Mouse (Mus musculus): ENCODE results near the gene Rdh16. TPM values are rescaled to one million over a fixed set of nuclear protein-coding genes. Genes with fewer than 3 reads are reported as not detected.
"Not testable (repeated sequence)": the region's sequence is repeated elsewhere in the genome, so short reads cannot be mapped to it uniquely, and the experiment has no call there.

The Rdh16 gene
- polyA plus RNA-seq, 1 experiment from 2014 or later, result not detected

- Histone ChIP-seq H3K4me1 (ENCODE audit: control insufficient read depth, insufficient read depth, low read length) (0 out of 2 replicates have a peak, but pooled peaks cover 3% of the 10 kb centered on the region), H3K27me3 (replicated peaks; ENCODE audit: control insufficient read depth, insufficient read depth, low read length) (no peaks in the 10 kb centered on the region), H3K4me2 (ENCODE audit: low read depth, low read length) (no peak overlapping the region), H3K9ac (ENCODE audit: low read depth, low read length) (no peak overlapping the region), H3K36me3 (ENCODE audit: control insufficient read depth, insufficient read depth, low read length) (no peaks in the 10 kb centered on the region), H3K9me3 (ENCODE audit: control insufficient read depth, low read length) (no peaks in the 10 kb centered on the region), H3K27ac (ENCODE audit: low read length) (no peak overlapping the region), H3K4me3 (ENCODE audit: low read length) (no peak overlapping the region)
- WGBS, result 51% methylated on average over 1 of the region's 1 CpGs
- no peak for ATAC-seq
These were observed 85.6 kb downstream of the Rdh16 start for GRCm38 (mm10) chr10:127886551-127886950.

- ATAC-seq, result no peak
- Histone ChIP-seq H3K9ac (ENCODE audit: low read depth, low read length) (no peak overlapping the region), H3K27ac (ENCODE audit: low read length) (no peak overlapping the region), H3K4me1 (ENCODE audit: control insufficient read depth, insufficient read depth, low read length) (0 out of 2 replicates have a peak, but pooled peaks cover 3% of the 10 kb centered on the region), H3K4me3 (ENCODE audit: low read length) (no peak overlapping the region), H3K9me3 (ENCODE audit: control insufficient read depth, low read length) (no peaks in the 10 kb centered on the region), H3K27me3 (replicated peaks; ENCODE audit: control insufficient read depth, insufficient read depth, low read length) (no peaks in the 10 kb centered on the region), H3K4me2 (ENCODE audit: low read depth, low read length) (no peak overlapping the region), H3K36me3 (ENCODE audit: control insufficient read depth, insufficient read depth, low read length) (no peaks in the 10 kb centered on the region)
- 89% methylated on average over 4 of the region's 4 CpGs for WGBS
These were observed 86.0 kb downstream of the Rdh16 start for GRCm38 (mm10) chr10:127886971-127887370.

- no peaks in the 10 kb centered on the region for H3K27me3 ChIP-seq (replicated peaks; ENCODE audit: control insufficient read depth, insufficient read depth, low read length)
- no peaks in the 10 kb centered on the region for H3K9me3 ChIP-seq (ENCODE audit: control insufficient read depth, low read length)
- no peaks in the 10 kb centered on the region for H3K36me3 ChIP-seq (ENCODE audit: control insufficient read depth, insufficient read depth, low read length)
- 0 out of 2 replicates have a peak, but pooled peaks cover 3% of the 10 kb centered on the region for H3K4me1 ChIP-seq (ENCODE audit: control insufficient read depth, insufficient read depth, low read length)
- H3K27ac ChIP-seq (ENCODE audit: low read length), result 0 out of 2 replicates have a peak within 1 kb of the TSS, but pooled peaks have one; percentile 18
- H3K4me2 ChIP-seq (ENCODE audit: low read depth, low read length), result no peak within 1 kb of the TSS
- H3K4me3 ChIP-seq (ENCODE audit: low read length), result no peak within 1 kb of the TSS
- H3K9ac ChIP-seq (ENCODE audit: low read depth, low read length), result no peak within 1 kb of the TSS
- ATAC-seq, result no peak
These were observed 87.7 kb downstream of the Rdh16 start, which contains the start of gene Rdh7 for GRCm38 (mm10) chr10:127888605-127889004. Rdh7 (minus strand) TSS chr10:127888817.

GRCm38 (mm10) chr10:127891481-127891880, 90.5 kb downstream of the Rdh16 start:
- no peaks in the 10 kb centered on the region for H3K36me3 ChIP-seq (ENCODE audit: control insufficient read depth, insufficient read depth, low read length)
- H3K27ac ChIP-seq (ENCODE audit: low read length), result no peak overlapping the region
- H3K4me3 ChIP-seq (ENCODE audit: low read length), result no peak overlapping the region
- ATAC-seq, result no peak
- no peaks in the 10 kb centered on the region for H3K9me3 ChIP-seq (ENCODE audit: control insufficient read depth, low read length)
- 79% methylated on average over 1 of the region's 1 CpGs for WGBS
- H3K27me3 ChIP-seq (replicated peaks; ENCODE audit: control insufficient read depth, insufficient read depth, low read length), result no peaks in the 10 kb centered on the region
- peaks cover 12% of the 10 kb centered on the region for H3K4me1 ChIP-seq (ENCODE audit: control insufficient read depth, insufficient read depth, low read length)
- H3K9ac ChIP-seq (ENCODE audit: low read depth, low read length), result no peak overlapping the region
- H3K4me2 ChIP-seq (ENCODE audit: low read depth, low read length), result no peak overlapping the region

GRCm38 (mm10) chr10:127893163-127894022, 92.4 kb downstream of the Rdh16 start:
- H3K9ac ChIP-seq (ENCODE audit: low read depth, low read length); H3K9me3 ChIP-seq (ENCODE audit: control insufficient read depth, low read length); H3K36me3 ChIP-seq (ENCODE audit: control insufficient read depth, insufficient read depth, low read length); H3K4me3 ChIP-seq (ENCODE audit: low read length); H3K27me3 ChIP-seq (replicated peaks; ENCODE audit: control insufficient read depth, insufficient read depth, low read length): not testable (repeated sequence)
- 38% methylated on average over 5 of the region's 5 CpGs for WGBS
- Histone ChIP-seq H3K4me1 (ENCODE audit: control insufficient read depth, insufficient read depth, low read length) (peaks cover 20% of the 10 kb centered on the region), H3K27ac (ENCODE audit: low read length) (peak overlapping the region; percentile 96), H3K4me2 (ENCODE audit: low read depth, low read length) (peak overlapping the region; percentile 29; the same call in 1 of the 2 replicates)
- peak; percentile 96 for ATAC-seq

Other genes starting within 250 kb of the Rdh16 start
- gene Lrp1, start 180.0 kb upstream of the Rdh16 start, polyA plus RNA-seq (2015; fragmentation: Nextera tagmentation; extraction: Ambion mirVana), result 64.6 and 67.0 TPM in 2 replicates
- gene Stat6, start 158.2 kb upstream of the Rdh16 start, polyA plus RNA-seq (2015; fragmentation: Nextera tagmentation; extraction: Ambion mirVana), result 46.8 and 49.3 TPM in 2 replicates
- gene Nemp1, start 134.3 kb upstream of the Rdh16 start, polyA plus RNA-seq (2015; fragmentation: Nextera tagmentation; extraction: Ambion mirVana), result 4.8 and 5.9 TPM in 2 replicates
- gene Nab2, start 132.6 kb upstream of the Rdh16 start, polyA plus RNA-seq (2015; fragmentation: Nextera tagmentation; extraction: Ambion mirVana), result 7.5 and 8.4 TPM in 2 replicates
- gene Myo1a, start 96.0 kb upstream of the Rdh16 start, polyA plus RNA-seq (2015; fragmentation: Nextera tagmentation; extraction: Ambion mirVana), result 53.8 and 61.2 TPM in 2 replicates
- gene Tac2, start 76.7 kb upstream of the Rdh16 start, polyA plus RNA-seq (2015; fragmentation: Nextera tagmentation; extraction: Ambion mirVana), result 1.3 and 2.2 TPM in 2 replicates
- gene Zbtb39, start 61.6 kb upstream of the Rdh16 start, polyA plus RNA-seq (2015; fragmentation: Nextera tagmentation; extraction: Ambion mirVana), result 1.6 TPM in 2 replicates
- 2.1 and 2.2 TPM in 2 replicates for gene Gpr182, start 49.4 kb upstream of the Rdh16 start, polyA plus RNA-seq (2015; fragmentation: Nextera tagmentation; extraction: Ambion mirVana)
- 0.05 TPM in 2 replicates for gene Rdh1, start 41.4 kb upstream of the Rdh16 start, polyA plus RNA-seq (2015; fragmentation: Nextera tagmentation; extraction: Ambion mirVana)
- gene Rdh16f1, start 41.4 kb upstream of the Rdh16 start, polyA plus RNA-seq (2015; fragmentation: Nextera tagmentation; extraction: Ambion mirVana), result 0.17 TPM in 1 of 2 replicates, not detected in the other
- 0.26 TPM in 1 of 2 replicates, not detected in the other for gene Rdh9, start 24.8 kb upstream of the Rdh16 start, polyA plus RNA-seq (2015; fragmentation: Nextera tagmentation; extraction: Ambion mirVana)
- gene Rdh19, start 48.8 kb downstream of the Rdh16 start, polyA plus RNA-seq (2015; fragmentation: Nextera tagmentation; extraction: Ambion mirVana), result not detected in 2 replicates
- 0.27 and 0.49 TPM in 2 replicates for gene Rdh16f2, start 65.3 kb downstream of the Rdh16 start, polyA plus RNA-seq (2015; fragmentation: Nextera tagmentation; extraction: Ambion mirVana)
- 0.86 and 1.1 TPM in 2 replicates for gene Rdh7, start 87.7 kb downstream of the Rdh16 start, polyA plus RNA-seq (2015; fragmentation: Nextera tagmentation; extraction: Ambion mirVana)
- 0.17 and 0.33 TPM in 2 replicates for gene Sdr9c7, start 97.4 kb downstream of the Rdh16 start, polyA plus RNA-seq (2015; fragmentation: Nextera tagmentation; extraction: Ambion mirVana)
- 0.22 and 0.76 TPM in 2 replicates for gene Hsd17b6, start 206.5 kb downstream of the Rdh16 start, polyA plus RNA-seq (2015; fragmentation: Nextera tagmentation; extraction: Ambion mirVana)
- gene Prim1, start 214.0 kb downstream of the Rdh16 start, polyA plus RNA-seq (2015; fragmentation: Nextera tagmentation; extraction: Ambion mirVana), result 56.3 and 66.1 TPM in 2 replicates
- gene Naca, start 234.4 kb downstream of the Rdh16 start, polyA plus RNA-seq (2015; fragmentation: Nextera tagmentation; extraction: Ambion mirVana), result 686 and 732 TPM in 2 replicates

Measured in intestine, embryonic 16.5 days (tissue).